22 mouse cellular contexts compared by ENCODE assay signal in the genomic region with DNA sequence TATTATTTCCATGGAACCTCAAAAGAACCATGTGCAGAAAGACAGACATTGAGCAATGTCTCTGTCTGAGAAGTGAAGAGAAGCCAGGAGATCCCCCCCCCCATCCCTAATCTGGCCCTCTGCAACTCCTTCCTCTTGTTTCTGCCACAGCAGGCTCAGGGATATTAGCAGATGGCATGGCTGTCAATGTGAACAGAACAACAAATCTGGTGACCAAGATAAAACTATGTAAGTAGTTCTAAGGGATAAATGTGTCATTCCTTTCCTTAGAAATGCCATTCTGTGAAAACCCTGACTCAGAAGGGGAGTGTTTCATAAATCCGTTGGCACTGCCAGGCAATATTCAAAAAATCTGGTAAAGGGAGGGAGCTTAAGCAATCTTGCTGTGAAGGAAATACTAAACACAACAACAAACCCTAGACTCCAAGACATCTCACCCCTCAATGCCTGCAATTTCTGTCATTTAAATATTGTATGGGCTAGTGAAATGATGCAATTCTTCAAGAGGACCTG. TPM values are rescaled to one million over a fixed set of nuclear protein-coding genes. Genes with fewer than 3 reads are reported as not detected.
DNase-seq lines count a peak whose midpoint lies in the region; ATAC-seq and TF ChIP-seq lines count a peak whose summit lies in the region.
"Had no signal": no experiment of that assay in that cellular context is flagged by ENCODE, and none has a peak within 500 bp of the region (broad histone marks: within the 10 kb centered on the region; RNA-seq: fewer than 3 reads in every experiment).

No protein-coding gene starts in this region.

- no peak for TF ChIP-seq POLR2A in brain, embryonic 14.5 days (IDR thresholded peaks at IDR 0.05; ENCODE audit: borderline replicate concordance, extremely low read depth, insufficient read depth, insufficient read length, poor library complexity, severe bottlenecking)

- no peak overlapping the region for H3K4me3 ChIP-seq in forebrain, postnatal 0 days (ENCODE audit: low read depth, low read length)
- no peak overlapping the region for H3K4me3 ChIP-seq in forebrain, embryonic 11.5 days (ENCODE audit: low read depth, low read length)
- H3K4me3 ChIP-seq: embryonic facial prominence, embryonic 12.5 days; embryonic facial prominence, embryonic 15.5 days; forebrain, embryonic 12.5 days; forebrain, embryonic 15.5 days; hindbrain, embryonic 12.5 days; hindbrain, embryonic 15.5 days had no signal

- H3K4me2 ChIP-seq in forebrain, postnatal 0 days (ENCODE audit: low read depth): no peak overlapping the region
- H3K4me2 ChIP-seq in forebrain, embryonic 11.5 days (ENCODE audit: low read depth, low read length, severe bottlenecking): no peak overlapping the region
- H3K4me2 ChIP-seq: embryonic facial prominence, embryonic 12.5 days; embryonic facial prominence, embryonic 15.5 days; forebrain, embryonic 12.5 days; forebrain, embryonic 15.5 days; heart, embryonic 11.5 days; hindbrain, embryonic 12.5 days; hindbrain, embryonic 15.5 days had no signal

- H3K4me1 ChIP-seq in forebrain, postnatal 0 days (ENCODE audit: insufficient read depth): no peaks in the 10 kb centered on the region
- H3K4me1 ChIP-seq in forebrain, embryonic 11.5 days (replicated peaks; ENCODE audit: control insufficient read depth, insufficient read depth, low read length): no peaks in the 10 kb centered on the region
- H3K4me1 ChIP-seq: embryonic facial prominence, embryonic 12.5 days; embryonic facial prominence, embryonic 15.5 days; forebrain, embryonic 12.5 days; forebrain, embryonic 15.5 days; hindbrain, embryonic 12.5 days; hindbrain, embryonic 15.5 days had no signal

- peak; percentile 21; the same call in 1 of the 2 replicates for ATAC-seq in forebrain, postnatal 0 days
- ATAC-seq in forebrain, embryonic 11.5 days (replicated peaks; ENCODE audit: low FRiP score): no peak
- ATAC-seq: activated CD4-positive, CD25-positive, alpha-beta regulatory T cell, adult 4 months; forebrain, embryonic 15.5 days; intestine, postnatal 0 days had no signal

- H3K9ac ChIP-seq in forebrain, postnatal 0 days: no peak overlapping the region
- no peak overlapping the region for H3K9ac ChIP-seq in forebrain, embryonic 11.5 days (ENCODE audit: low read length)
- H3K9ac ChIP-seq: embryonic facial prominence, embryonic 12.5 days; embryonic facial prominence, embryonic 15.5 days; forebrain, embryonic 12.5 days; forebrain, embryonic 15.5 days; hindbrain, embryonic 12.5 days; hindbrain, embryonic 15.5 days had no signal

- peaks cover 3% of the 10 kb centered on the region; the same call in 1 of the 2 replicates for H3K36me3 ChIP-seq in forebrain, postnatal 0 days (ENCODE audit: insufficient read depth)
- H3K36me3 ChIP-seq in forebrain, embryonic 11.5 days (ENCODE audit: control insufficient read depth, insufficient read depth, low read length): no peaks in the 10 kb centered on the region
- H3K36me3 ChIP-seq: forebrain, embryonic 12.5 days had no signal

- H3K9me3 ChIP-seq in forebrain, postnatal 0 days (ENCODE audit: low read length): no peaks in the 10 kb centered on the region
- H3K9me3 ChIP-seq in forebrain, embryonic 11.5 days (ENCODE audit: control insufficient read depth, low read length): no peaks in the 10 kb centered on the region
- H3K9me3 ChIP-seq: embryonic facial prominence, embryonic 12.5 days; embryonic facial prominence, embryonic 15.5 days; forebrain, embryonic 12.5 days; forebrain, embryonic 15.5 days; hindbrain, embryonic 12.5 days; hindbrain, embryonic 15.5 days had no signal

- TF ChIP-seq CTCF in forebrain, postnatal 0 days (IDR thresholded peaks at IDR 0.05; ENCODE audit: low read depth): no peak
- TF ChIP-seq CTCF in brain, embryonic 14.5 days (IDR thresholded peaks at IDR 0.05; ENCODE audit: borderline replicate concordance, extremely low read depth, insufficient read depth, insufficient read length): no peak

- no peak overlapping the region for H3K27ac ChIP-seq in forebrain, postnatal 0 days (ENCODE audit: low read depth, low read length)
- H3K27ac ChIP-seq in forebrain, embryonic 11.5 days (ENCODE audit: low read depth, low read length): no peak overlapping the region
- H3K27ac ChIP-seq: embryonic facial prominence, embryonic 12.5 days; embryonic facial prominence, embryonic 15.5 days; forebrain, embryonic 12.5 days; forebrain, embryonic 15.5 days; hindbrain, embryonic 12.5 days; hindbrain, embryonic 15.5 days had no signal

- no peak for DNase-seq in forebrain, postnatal 0 days
- no peak for DNase-seq in forebrain, embryonic 11.5 days (ENCODE audit: low spot score)
- peak; percentile 40 for DNase-seq in layer of hippocampus, adult 9-11 months
- DNase-seq in layer of hippocampus, adult 8-10 months (ENCODE audit: low spot score in 2 of 2): no peak
- peak; percentile 71 for DNase-seq in adipocyte (ENCODE audit: low spot score)
- DNase-seq in brain, embryonic 14.5 days (ENCODE audit: low read depth): peak; percentile 22
- DNase-seq in thymus, postnatal 0 days (ENCODE audit: low spot score): no peak
- DNase-seq: adrenal gland, postnatal 14 days; cerebellum, adult 9-11 months; cerebellum, postnatal 25 days; gastrocnemius, postnatal 10 days; gastrocnemius, postnatal 36 days; heart, adult 11 months had no signal

- no peaks in the 10 kb centered on the region for H3K27me3 ChIP-seq in forebrain, postnatal 0 days (ENCODE audit: insufficient read depth, low read length)
- no peaks in the 10 kb centered on the region for H3K27me3 ChIP-seq in forebrain, embryonic 11.5 days (ENCODE audit: control insufficient read depth, insufficient read depth, low read length)
- H3K27me3 ChIP-seq: embryonic facial prominence, embryonic 12.5 days; embryonic facial prominence, embryonic 15.5 days; forebrain, embryonic 12.5 days; forebrain, embryonic 15.5 days; hindbrain, embryonic 12.5 days; hindbrain, embryonic 15.5 days had no signal

- WGBS in forebrain, postnatal 0 days: 65% methylated on average over 1 of the region's 1 CpGs
- WGBS in forebrain, embryonic 11.5 days: 85% methylated on average over 1 of the region's 1 CpGs

RNA-seq across cellular contexts. Expression of a gene that starts 7.8 kb away (rescaled TPM):
- 49.2 and 50.4 TPM in 2 replicates for total RNA-seq in forebrain, postnatal 0 days (2014; rRNA removed)
- polyA plus RNA-seq in forebrain, postnatal 0 days (2015; fragmentation: Nextera tagmentation; extraction: Ambion mirVana): 68.3 and 79.6 TPM in 2 replicates
- 130 and 142 TPM in 2 replicates for polyA plus RNA-seq in forebrain, embryonic 11.5 days (2014; fragmentation: Nextera tagmentation; extraction: Ambion mirVana)
- total RNA-seq in layer of hippocampus, adult 8-10 months (2022): 10 to 100 TPM; 52.5 to 62.6 (median 56.5) TPM
- 78.3 and 80.1 TPM in 2 replicates for polyA plus RNA-seq in brain, embryonic 14.5 days (2012; rRNA removed)
- polyA plus RNA-seq in thymus, postnatal 0 days (2015; fragmentation: Nextera tagmentation; extraction: Ambion mirVana): 88.9 and 92.4 TPM in 2 replicates

RNA-seq across cellular contexts. Expression of a gene that starts 8.7 kb away (rescaled TPM):
- total RNA-seq in forebrain, postnatal 0 days (2014; rRNA removed): 23.9 and 36.9 TPM in 2 replicates
- 37.4 and 40.2 TPM in 2 replicates for polyA plus RNA-seq in forebrain, postnatal 0 days (2015; fragmentation: Nextera tagmentation; extraction: Ambion mirVana)
- polyA plus RNA-seq in forebrain, embryonic 11.5 days (2014; fragmentation: Nextera tagmentation; extraction: Ambion mirVana): 38.3 and 40.0 TPM in 2 replicates
- 10 to 100 TPM; 39.6 to 47.6 (median 42.3) TPM for total RNA-seq in layer of hippocampus, adult 8-10 months (2022)
- 19.9 and 21.5 TPM in 2 replicates for polyA plus RNA-seq in brain, embryonic 14.5 days (2012; rRNA removed)
- polyA plus RNA-seq in thymus, postnatal 0 days (2015; fragmentation: Nextera tagmentation; extraction: Ambion mirVana): 98.1 and 104 TPM in 2 replicates

RNA-seq across cellular contexts. Expression of a gene that starts 38.8 kb away (rescaled TPM):
- total RNA-seq in forebrain, postnatal 0 days (2014; rRNA removed): 28.4 and 31.2 TPM in 2 replicates
- polyA plus RNA-seq in forebrain, postnatal 0 days (2015; fragmentation: Nextera tagmentation; extraction: Ambion mirVana): 27.9 and 32.5 TPM in 2 replicates
- 45.0 and 48.4 TPM in 2 replicates for polyA plus RNA-seq in forebrain, embryonic 11.5 days (2014; fragmentation: Nextera tagmentation; extraction: Ambion mirVana)
- total RNA-seq in layer of hippocampus, adult 8-10 months (2022): 10 to 100 TPM; 13.2 to 17.0 (median 14.0) TPM
- polyA plus RNA-seq in brain, embryonic 14.5 days (2012; rRNA removed): 33.7 and 53.1 TPM in 2 replicates
- 73.0 and 74.7 TPM in 2 replicates for polyA plus RNA-seq in thymus, postnatal 0 days (2015; fragmentation: Nextera tagmentation; extraction: Ambion mirVana)

Comparison
In these comparisons a context has a peak if more than half of its experiments do, and no peak if none do; other contexts are left out.
1. DNase-seq: peak in layer of hippocampus, adult 9-11 months (single experiment), adipocyte (single experiment) and brain, embryonic 14.5 days (single experiment); none in forebrain, postnatal 0 days (single experiment), forebrain, embryonic 11.5 days (single experiment), layer of hippocampus, adult 8-10 months (0 of 2) and thymus, postnatal 0 days (single experiment).